10 mouse cellular contexts compared by ENCODE assay signal in the genomic region with DNA sequence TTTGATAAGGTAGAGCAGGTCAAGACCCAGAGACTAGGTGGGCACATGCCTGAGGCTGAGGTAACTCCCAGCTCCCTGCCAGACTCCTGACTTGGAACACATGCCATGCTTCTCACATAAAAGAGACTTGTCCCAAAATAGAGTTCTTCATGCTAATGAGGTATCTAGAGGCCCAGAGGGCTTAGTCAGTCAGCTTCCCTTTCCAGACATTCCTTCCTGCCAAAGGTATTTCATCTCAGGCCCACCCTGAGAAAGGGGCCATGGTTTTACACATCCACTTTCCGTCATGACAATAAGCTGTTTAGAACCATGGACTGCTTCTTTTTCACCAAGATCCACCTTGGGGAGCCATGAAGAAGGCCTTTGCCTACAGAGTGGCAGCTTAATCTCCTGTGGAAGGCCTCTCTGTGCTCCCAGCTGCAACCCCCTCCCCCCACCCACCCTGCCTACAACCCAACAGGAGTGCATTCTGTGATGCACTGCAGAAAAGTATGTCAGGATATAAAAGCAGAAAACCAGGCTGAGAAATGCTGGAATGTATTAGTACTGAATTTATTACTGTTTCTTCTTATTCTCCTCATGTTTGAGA.
DNase-seq lines count a peak whose midpoint lies in the region; ATAC-seq lines count a peak whose summit lies in the region.
"Had no signal": no experiment of that assay in that cellular context is flagged by ENCODE, and none has a peak within 500 bp of the region (broad histone marks: within the 10 kb centered on the region; RNA-seq: fewer than 3 reads in every experiment).

No protein-coding gene starts in this region.

- no peak for DNase-seq in frontal cortex, postnatal 10 days (ENCODE audit: low spot score in 2 of 2)
- peak; percentile 63 for DNase-seq in R1 (ENCODE audit: low read depth, low spot score)
- no peak for DNase-seq in cerebellum, adult 18-20 months
- DNase-seq in right cerebral cortex, postnatal 10 days (ENCODE audit: low spot score in 2 of 2) = no peak
- DNase-seq: adrenal gland, adult 8-10 months; cerebellum, adult 2 months had no signal

- H3K36me3 ChIP-seq in forebrain, embryonic 13.5 days (ENCODE audit: poor library complexity, severe bottlenecking) = no peaks in the 10 kb centered on the region
- no peaks in the 10 kb centered on the region for H3K36me3 ChIP-seq in limb, embryonic 15.5 days
- H3K36me3 ChIP-seq in intestine, embryonic 16.5 days (ENCODE audit: control insufficient read depth, insufficient read depth, low read length) = no peaks in the 10 kb centered on the region

- H3K9me3 ChIP-seq in forebrain, embryonic 13.5 days (replicated peaks) = no peaks in the 10 kb centered on the region
- H3K9me3 ChIP-seq in limb, embryonic 15.5 days = no peaks in the 10 kb centered on the region
- no peaks in the 10 kb centered on the region for H3K9me3 ChIP-seq in intestine, embryonic 16.5 days (ENCODE audit: control insufficient read depth, low read length)

- no peak overlapping the region for H3K4me3 ChIP-seq in forebrain, embryonic 13.5 days
- no peak overlapping the region for H3K4me3 ChIP-seq in limb, embryonic 15.5 days
- no peak overlapping the region for H3K4me3 ChIP-seq in intestine, embryonic 16.5 days (ENCODE audit: low read length)

- H3K9ac ChIP-seq in forebrain, embryonic 13.5 days = no peak overlapping the region
- no peak overlapping the region for H3K9ac ChIP-seq in limb, embryonic 15.5 days
- H3K9ac ChIP-seq in intestine, embryonic 16.5 days (ENCODE audit: low read depth, low read length) = no peak overlapping the region

- WGBS in forebrain, embryonic 13.5 days = 6% methylated on average over 1 of the region's 1 CpGs
- 20% methylated on average over 1 of the region's 1 CpGs for WGBS in limb, embryonic 15.5 days
- 71% methylated on average over 1 of the region's 1 CpGs for WGBS in intestine, embryonic 16.5 days

- H3K4me1 ChIP-seq in forebrain, embryonic 13.5 days = peaks cover 23% of the 10 kb centered on the region
- H3K4me1 ChIP-seq in limb, embryonic 15.5 days = peaks cover 6% of the 10 kb centered on the region
- no peaks in the 10 kb centered on the region for H3K4me1 ChIP-seq in intestine, embryonic 16.5 days (ENCODE audit: control insufficient read depth, insufficient read depth, low read length)

- peak overlapping the region; percentile 79 for H3K27ac ChIP-seq in forebrain, embryonic 13.5 days
- peak overlapping the region; percentile 72 for H3K27ac ChIP-seq in limb, embryonic 15.5 days
- H3K27ac ChIP-seq in intestine, embryonic 16.5 days (ENCODE audit: low read length) = no peak overlapping the region

- peak; percentile 50 for ATAC-seq in frontal cortex, adult (ENCODE audit: low TSS enrichment)
- ATAC-seq in forebrain, embryonic 13.5 days = peak; percentile 66
- peak; percentile 24; the same call in 1 of the 2 replicates for ATAC-seq in limb, embryonic 15.5 days (ENCODE audit: insufficient number of reproducible peaks, low FRiP score, low TSS enrichment, low read depth)
- ATAC-seq in intestine, embryonic 16.5 days = no peak

- no peak overlapping the region for H3K4me2 ChIP-seq in forebrain, embryonic 13.5 days
- H3K4me2 ChIP-seq in limb, embryonic 15.5 days = no peak overlapping the region
- no peak overlapping the region for H3K4me2 ChIP-seq in intestine, embryonic 16.5 days (ENCODE audit: low read depth, low read length)

- no peaks in the 10 kb centered on the region for H3K27me3 ChIP-seq in forebrain, embryonic 13.5 days
- H3K27me3 ChIP-seq in limb, embryonic 15.5 days = no peaks in the 10 kb centered on the region
- no peaks in the 10 kb centered on the region for H3K27me3 ChIP-seq in intestine, embryonic 16.5 days (replicated peaks; ENCODE audit: control insufficient read depth, insufficient read depth, low read length)
